Comparison of ENCODE assay signal across 14 mouse cellular contexts in the genomic region with DNA sequence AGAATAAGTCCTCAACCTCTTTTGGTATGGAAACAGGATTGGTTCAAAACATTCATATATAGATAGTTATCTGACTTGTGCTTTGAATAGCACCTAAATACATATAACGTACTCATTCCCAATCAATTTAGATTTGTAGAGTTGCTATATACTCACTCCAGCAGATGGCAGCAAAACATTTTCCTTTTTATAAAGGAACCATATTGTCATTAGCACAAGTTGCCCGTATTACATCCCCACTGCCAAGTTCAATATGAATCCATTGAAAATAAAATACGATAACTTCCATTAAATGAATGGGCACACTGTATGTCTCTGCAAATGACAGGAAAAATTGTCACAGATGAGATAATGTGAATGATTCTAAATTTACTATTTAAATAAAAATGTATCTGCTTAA.
DNase-seq lines count a peak whose midpoint lies in the region; ATAC-seq and TF ChIP-seq lines count a peak whose summit lies in the region.
"Had no signal": no experiment of that assay in that cellular context is flagged by ENCODE, and none has a peak within 500 bp of the region (broad histone marks: within the 10 kb centered on the region; RNA-seq: fewer than 3 reads in every experiment).

No protein-coding gene starts in this region.

- DNase-seq in embryo, embryonic 10 days (ENCODE audit: low spot score): peak; percentile 46
- DNase-seq in embryo, embryonic 9.5 days (ENCODE audit: extremely low spot score): no peak
- DNase-seq in left cerebral cortex, postnatal 14 days (ENCODE audit: low spot score in 2 of 2): peak; percentile 9 to 23
- DNase-seq in left cerebral cortex, adult 18-20 months (ENCODE audit: low spot score in 2 of 2): no peak
- DNase-seq in R1 (ENCODE audit: low read depth, low spot score): peak; percentile 15
- peak; percentile 82 for DNase-seq in hindbrain, postnatal 0 days (ENCODE audit: low spot score)
- DNase-seq in cerebellum, adult 18-20 months: no peak
- DNase-seq in thymus, adult 2 months: no peak
- DNase-seq: adrenal gland, postnatal 25 days had no signal

- ATAC-seq in hindbrain, postnatal 0 days: no peak

- no peaks in the 10 kb centered on the region for H3K27me3 ChIP-seq in hindbrain, postnatal 0 days (ENCODE audit: insufficient read depth, low read length)
- H3K27me3 ChIP-seq in thymus, adult 2 months (ENCODE audit: control insufficient read depth, insufficient read depth, low read length): no peaks in the 10 kb centered on the region
- H3K27me3 ChIP-seq: embryonic facial prominence, embryonic 15.5 days; heart, embryonic 13.5 days; kidney, embryonic 15.5 days; limb, embryonic 12.5 days; megakaryocyte, embryonic 14.5 days had no signal

- H3K4me2 ChIP-seq in hindbrain, postnatal 0 days (ENCODE audit: low read depth, low read length): no peak overlapping the region
- H3K4me2 ChIP-seq: embryonic facial prominence, embryonic 15.5 days; heart, embryonic 13.5 days; kidney, embryonic 15.5 days; limb, embryonic 12.5 days had no signal

- no peak overlapping the region for H3K27ac ChIP-seq in hindbrain, postnatal 0 days
- no peak overlapping the region for H3K27ac ChIP-seq in thymus, adult 2 months (ENCODE audit: control insufficient read depth, insufficient read depth, low read length)
- H3K27ac ChIP-seq: embryonic facial prominence, embryonic 15.5 days; heart, embryonic 13.5 days; kidney, embryonic 15.5 days; limb, embryonic 12.5 days had no signal

- WGBS in hindbrain, postnatal 0 days: 28% methylated on average over 3 of the region's 3 CpGs
- 52% methylated on average over 3 of the region's 3 CpGs for WGBS in thymus, adult 2 months

- H3K4me3 ChIP-seq in hindbrain, postnatal 0 days (ENCODE audit: low read length): no peak overlapping the region
- H3K4me3 ChIP-seq in thymus, adult 2 months (ENCODE audit: control insufficient read depth, insufficient read depth, low read length): no peak overlapping the region
- H3K4me3 ChIP-seq: embryonic facial prominence, embryonic 15.5 days; heart, embryonic 13.5 days; kidney, embryonic 15.5 days; limb, embryonic 12.5 days; megakaryocyte, embryonic 14.5 days had no signal

- H3K9me3 ChIP-seq in hindbrain, postnatal 0 days (ENCODE audit: low read length): no peaks in the 10 kb centered on the region
- H3K9me3 ChIP-seq: embryonic facial prominence, embryonic 15.5 days; heart, embryonic 13.5 days; kidney, embryonic 15.5 days; limb, embryonic 12.5 days; megakaryocyte, embryonic 14.5 days had no signal

- TF ChIP-seq POLR2A in thymus, adult 2 months (IDR thresholded peaks at IDR 0.05; ENCODE audit: control insufficient read depth, extremely low read depth, insufficient read depth, low read length, poor library complexity): no peak

- H3K4me1 ChIP-seq in hindbrain, postnatal 0 days (ENCODE audit: insufficient read depth, low read length): no peaks in the 10 kb centered on the region
- H3K4me1 ChIP-seq in thymus, adult 2 months (replicated peaks; ENCODE audit: control insufficient read depth, insufficient read depth, low read length): no peaks in the 10 kb centered on the region
- H3K4me1 ChIP-seq: embryonic facial prominence, embryonic 15.5 days; heart, embryonic 13.5 days; kidney, embryonic 15.5 days; megakaryocyte, embryonic 14.5 days had no signal

- H3K36me3 ChIP-seq in hindbrain, postnatal 0 days (ENCODE audit: insufficient read depth, low read length): no peaks in the 10 kb centered on the region
- no peaks in the 10 kb centered on the region for H3K36me3 ChIP-seq in thymus, adult 2 months (ENCODE audit: control insufficient read depth, insufficient read depth, low read length)
- H3K36me3 ChIP-seq: embryonic facial prominence, embryonic 15.5 days; heart, embryonic 13.5 days; kidney, embryonic 15.5 days; limb, embryonic 12.5 days had no signal

- no peak overlapping the region for H3K9ac ChIP-seq in hindbrain, postnatal 0 days (replicated peaks; ENCODE audit: low read length)
- H3K9ac ChIP-seq: embryonic facial prominence, embryonic 15.5 days; heart, embryonic 13.5 days; kidney, embryonic 15.5 days; limb, embryonic 12.5 days had no signal

- intact Hi-C loops in left cerebral cortex, postnatal 14 days (cut with DNase I): no loop called here

- TF ChIP-seq CTCF in hindbrain, postnatal 0 days (IDR thresholded peaks at IDR 0.05; ENCODE audit: low read depth): peak; percentile 69
- TF ChIP-seq CTCF in thymus, adult 2 months (IDR thresholded peaks at IDR 0.05; ENCODE audit: borderline replicate concordance, control insufficient read depth, extremely low read depth, insufficient read depth, low read length, poor library complexity): no peak

Comparison
In these comparisons a context has a peak if more than half of its experiments do, and no peak if none do; other contexts are left out.
1. DNase-seq: peak in embryo, embryonic 10 days (single experiment), left cerebral cortex, postnatal 14 days (2 of 2), R1 (single experiment) and hindbrain, postnatal 0 days (single experiment); none in embryo, embryonic 9.5 days (single experiment), left cerebral cortex, adult 18-20 months (0 of 2), cerebellum, adult 18-20 months (0 of 2) and thymus, adult 2 months (single experiment).